Mouse (Mus musculus): Measurements from ENCODE around the gene Phb2.

Phb2 gene

DNA sequence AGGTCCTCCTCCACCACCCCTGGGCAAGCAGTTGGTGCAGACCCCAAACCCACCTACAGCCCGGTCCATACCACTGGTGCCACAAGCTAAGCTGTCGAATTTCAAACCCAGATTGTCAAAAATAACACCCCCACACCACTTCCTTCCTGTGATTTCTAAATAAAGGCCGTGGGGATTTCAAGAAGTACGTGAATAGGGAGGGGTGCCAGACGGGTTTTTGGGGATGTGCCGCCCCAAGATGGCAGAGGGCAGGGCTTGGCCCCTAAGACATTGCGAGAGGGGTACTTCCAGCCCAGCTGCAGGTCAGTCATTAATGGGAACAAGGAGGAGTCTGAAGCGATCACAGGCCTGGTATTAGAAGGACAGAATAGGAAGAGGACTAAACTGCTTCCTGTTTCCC, 11.4 kb downstream of the Phb2 start:
- peak; percentile 55 to 56 for DNase-seq

DNA sequence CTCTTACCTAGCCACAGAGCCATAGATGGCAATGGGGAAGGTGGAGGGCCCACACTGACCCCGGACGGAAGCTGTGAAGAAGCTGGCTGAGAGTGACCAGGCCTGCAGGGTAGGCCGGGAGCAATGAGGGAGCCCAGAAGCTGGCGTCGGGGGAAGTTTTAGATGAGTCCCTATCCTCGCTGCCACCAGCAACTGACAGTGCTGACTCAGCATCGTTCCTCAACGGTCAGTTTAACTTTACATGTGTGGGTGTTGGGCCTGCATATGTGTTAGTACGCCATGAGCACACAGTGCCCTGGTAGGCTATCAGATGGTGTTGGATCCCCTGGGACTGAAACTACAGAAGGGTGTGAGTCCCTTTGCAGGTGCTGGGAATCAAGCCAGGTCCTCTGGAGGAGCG, 12.3 kb downstream of the Phb2 start:
- no peak for DNase-seq

DNA sequence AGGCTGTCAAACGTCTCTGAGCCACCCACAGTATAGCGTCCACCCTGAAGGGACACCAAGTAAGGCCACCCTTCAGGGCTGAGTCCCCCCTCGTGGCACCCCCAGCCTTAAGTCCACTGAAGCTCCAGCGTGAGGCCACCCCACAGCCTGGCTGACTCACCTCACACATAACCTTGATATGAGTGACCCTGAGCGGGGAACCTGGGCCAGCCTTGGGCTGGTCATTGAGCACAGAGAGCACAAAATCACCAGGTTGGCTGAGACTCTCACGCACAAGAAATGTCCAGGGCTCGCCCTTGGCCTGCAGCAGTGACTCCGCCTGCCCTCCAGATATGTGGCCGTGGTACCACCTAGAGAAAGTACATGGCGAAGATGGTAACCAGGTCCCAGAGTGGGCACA, 16.5 kb downstream of the Phb2 start:
- no peak for DNase-seq

DNA sequence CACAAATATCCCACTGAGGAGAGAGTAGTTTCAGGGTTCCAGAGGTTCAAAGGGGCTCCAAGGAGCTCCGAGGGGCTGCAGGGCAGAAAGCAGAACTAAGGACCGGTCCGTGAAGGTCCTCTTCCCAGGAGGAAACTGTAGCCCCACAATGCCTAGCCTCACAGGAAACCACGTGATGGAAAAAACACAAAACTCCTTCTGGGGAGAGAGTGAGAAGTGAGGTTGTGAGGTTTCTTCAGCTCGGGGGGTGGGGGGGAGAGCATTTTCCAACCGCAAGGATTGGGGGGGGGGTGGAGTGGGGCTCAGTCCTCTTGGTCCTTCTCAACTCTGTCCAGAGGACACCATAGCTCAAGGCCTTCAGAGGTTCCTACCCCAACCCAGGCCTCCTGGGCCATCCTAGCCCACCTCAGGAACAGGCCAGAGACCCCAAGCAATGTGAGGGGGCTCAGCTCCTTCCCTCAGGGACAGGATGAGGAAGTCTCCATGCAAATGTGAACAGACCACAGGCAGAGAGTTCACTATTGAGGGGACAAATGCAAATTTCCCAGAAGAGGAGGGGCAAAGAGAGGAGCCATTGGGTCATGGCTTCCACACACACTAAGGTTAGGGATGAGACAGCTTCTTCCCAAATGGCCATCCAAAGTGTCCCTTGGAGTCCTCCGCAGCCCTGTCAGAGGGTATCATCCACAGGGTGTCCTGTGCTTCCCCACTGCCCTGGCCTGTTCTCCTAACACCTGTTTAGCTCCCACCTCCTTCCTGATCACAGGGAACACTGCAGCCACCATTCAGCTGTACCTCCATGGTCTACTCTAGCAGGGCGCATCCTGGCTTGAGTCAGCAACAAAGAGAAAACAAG, 17.9 kb downstream of the Phb2 start:
- peak; percentile 65 to 69 for DNase-seq

DNA sequence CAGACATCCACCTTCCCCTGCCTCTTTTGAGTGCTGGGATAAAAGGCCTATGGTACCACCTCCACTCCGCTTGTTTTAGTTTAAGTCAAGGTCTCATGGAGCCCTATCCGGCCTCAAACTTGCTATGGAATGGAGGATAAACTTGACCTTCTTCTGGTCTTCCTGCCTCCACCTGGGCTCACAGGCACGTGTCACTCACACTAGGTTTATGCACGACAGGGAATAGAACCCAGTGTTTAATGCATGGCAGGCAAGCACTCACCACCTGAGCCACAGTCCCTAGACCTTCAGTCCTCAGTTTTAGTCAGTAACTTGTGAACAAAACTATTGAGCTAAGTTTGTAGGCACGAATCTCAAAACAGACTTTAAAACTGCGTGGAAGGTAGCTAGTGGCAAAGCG, 18.9 kb downstream of the Phb2 start:
- DNase-seq: no peak

DNA sequence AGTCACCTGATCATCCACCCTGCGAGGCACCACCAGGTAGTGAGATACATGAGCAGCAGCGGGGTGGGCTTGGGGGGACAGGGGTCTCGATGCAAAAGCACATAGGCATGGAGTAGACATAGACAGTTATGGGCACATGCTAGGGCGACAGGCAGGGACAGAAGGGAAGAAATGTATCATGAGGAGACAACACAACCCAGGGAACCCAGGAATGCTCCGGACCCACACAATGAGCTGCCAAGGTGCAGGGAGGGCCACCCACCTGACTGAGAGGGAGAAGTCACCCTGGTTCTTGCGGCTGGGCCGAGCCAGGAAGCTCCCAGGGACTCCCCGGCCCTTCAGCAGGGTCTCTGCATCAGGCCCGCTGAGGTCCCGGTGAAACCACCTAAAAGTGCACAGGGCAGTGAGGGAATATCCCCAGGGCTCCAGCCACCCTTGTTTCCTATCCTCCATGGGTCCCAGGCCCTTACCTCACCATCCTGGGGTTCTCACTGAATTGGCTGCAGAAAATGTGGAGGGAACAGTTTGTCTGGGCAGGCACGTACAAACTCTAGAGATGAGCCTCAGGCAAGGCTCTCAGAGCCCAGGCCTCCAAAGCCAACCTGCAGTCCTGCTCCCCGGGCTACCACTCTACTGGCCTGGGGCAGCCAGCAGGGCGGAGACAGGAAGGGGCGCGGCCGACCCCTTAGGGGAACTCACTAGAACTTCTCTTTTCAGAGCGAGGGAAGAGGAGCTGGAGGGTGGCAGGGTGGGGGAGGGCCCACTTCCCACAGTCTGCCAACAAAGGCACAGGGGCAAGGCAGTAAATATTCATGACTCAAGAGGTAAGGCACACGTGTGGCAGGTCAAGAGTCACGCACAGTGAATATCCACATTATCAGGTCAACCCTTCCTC, 20.6 kb downstream of the Phb2 start:
- DNase-seq: peak; percentile 85 to 91

DNA sequence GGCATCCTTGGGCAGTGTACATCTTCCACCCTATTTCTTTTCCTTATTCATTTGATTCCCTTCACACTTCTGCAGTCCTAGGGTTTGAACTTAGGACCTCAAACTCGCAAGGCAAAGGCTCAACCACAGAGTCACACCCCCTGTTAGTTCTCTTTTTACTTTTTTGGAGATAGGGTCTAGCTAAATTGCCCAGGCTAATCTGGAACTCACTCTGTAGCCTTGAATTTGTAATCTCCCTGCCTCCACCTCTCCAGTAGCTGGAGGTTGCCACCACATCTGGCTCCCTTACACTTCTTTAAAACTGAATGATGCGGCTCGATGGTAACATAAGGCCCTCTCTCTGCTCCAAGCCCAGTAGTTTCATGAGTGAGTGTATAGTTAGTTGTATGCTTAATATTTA, 22.3 kb downstream of the Phb2 start:
- DNase-seq: no peak

DNA sequence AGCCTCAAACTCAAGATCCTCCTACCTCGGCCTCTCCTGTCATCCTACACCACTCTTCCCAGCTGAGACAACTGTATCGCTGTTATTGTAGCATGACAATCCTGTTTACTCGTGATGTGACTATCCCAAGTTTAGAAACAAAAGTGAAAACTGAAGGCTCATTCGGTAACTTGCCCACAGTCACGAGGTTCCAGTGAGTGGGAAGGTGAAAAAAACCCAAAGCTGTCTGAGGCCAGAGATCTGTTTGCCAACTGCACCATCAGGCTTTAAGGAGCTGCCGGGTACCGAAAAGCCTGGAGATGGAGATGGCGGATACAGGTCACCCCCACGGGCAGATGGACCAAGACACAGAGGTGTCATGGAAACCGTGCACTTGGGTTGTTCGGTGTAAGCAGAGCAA, 24.9 kb downstream of the Phb2 start:
- no peak for DNase-seq

DNA sequence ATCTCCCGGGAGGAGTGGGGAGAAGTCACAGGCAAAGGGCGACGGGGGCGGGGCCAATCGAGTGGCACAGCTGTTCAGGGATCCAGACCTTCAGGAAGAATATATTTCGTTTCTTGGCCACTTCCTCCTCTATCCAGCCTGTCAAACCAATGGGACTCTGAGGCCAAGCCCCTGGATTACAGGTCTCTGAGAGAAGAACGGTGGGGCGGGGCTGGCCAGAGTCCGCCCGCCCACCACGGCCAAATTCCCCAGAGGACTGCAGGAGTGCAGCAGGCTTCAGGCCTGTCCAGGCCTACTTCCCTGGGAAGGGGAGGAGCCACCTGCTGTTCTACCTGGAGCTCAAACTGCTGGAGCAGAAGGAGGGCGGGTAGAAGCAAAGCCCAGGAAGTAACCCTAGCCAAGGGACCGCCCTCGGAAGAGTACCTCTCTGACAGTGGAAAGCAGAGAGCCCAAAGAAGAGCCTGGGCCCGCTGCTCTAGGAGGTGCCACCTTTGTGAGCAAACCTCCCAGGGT, 26.4 kb downstream of the Phb2 start, which contains the start of gene Ptpn6:
Gene Ptpn6, minus strand, starts transcription at position 204 of the 513 bp plus-strand sequence.
- peak in 1 of 2 experiments; percentile 47 for DNase-seq

DNA sequence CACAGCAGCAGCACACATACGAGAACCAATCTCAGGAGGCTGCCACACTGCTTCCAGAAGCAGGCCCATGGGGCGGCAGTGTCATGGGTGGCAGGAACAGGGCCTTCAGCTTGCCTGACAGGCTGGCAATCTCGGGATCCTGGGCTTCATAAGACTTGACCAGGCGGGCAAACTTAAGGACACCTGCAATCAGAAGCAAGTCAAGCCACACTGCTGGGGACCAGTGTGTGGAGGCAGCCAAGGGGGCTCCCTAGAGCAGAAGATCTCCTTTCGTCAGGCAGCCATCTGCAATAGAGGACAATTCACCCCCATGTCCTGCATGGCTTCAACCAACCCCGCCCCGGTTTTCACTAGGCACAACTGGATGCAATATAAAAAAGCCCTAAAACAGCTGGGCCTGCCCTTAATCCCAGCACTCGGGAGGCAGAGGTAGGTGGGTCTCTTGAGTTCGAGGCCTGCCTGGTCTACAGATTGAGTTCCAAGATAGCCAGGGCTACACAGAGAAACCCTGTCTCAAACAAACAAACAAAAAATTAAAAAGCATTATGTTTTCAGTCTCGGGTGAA, 27.2 kb downstream of the Phb2 start:
- no peak for DNase-seq

DNA sequence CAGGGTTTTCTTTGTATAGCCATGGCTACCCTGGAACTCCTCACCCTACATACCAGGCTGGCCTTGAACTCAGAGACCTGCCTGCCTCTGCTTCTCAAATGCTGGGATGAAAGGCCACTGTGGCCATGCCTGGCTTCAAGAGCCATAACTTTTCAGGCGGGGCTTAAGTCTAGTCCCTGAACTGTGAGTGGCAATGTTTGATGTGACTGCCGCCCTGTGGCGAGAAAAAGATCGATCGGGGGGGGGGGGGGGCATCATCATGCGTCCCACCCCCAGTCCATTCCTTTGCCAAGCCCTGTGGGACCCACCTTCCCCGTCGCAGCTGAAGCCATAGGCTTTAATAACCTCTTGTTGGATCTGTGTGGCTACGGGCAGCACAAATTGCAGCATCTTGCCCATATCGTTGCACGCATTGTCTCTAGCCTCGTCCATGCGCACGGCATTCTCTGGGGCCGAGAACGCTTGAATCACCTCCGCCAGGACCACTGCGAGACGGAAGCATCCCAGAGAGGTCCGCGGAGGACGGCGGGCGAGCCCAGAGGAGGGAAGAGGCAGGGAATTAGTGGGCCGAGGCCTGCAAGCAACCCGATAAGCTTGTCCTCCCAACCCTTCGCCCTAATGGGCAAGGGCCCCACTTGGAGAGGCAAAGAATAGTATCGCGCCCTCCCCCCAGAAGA, 28.2 kb downstream of the Phb2 start:
- peak in 1 of 2 experiments; percentile 68 for DNase-seq

DNA sequence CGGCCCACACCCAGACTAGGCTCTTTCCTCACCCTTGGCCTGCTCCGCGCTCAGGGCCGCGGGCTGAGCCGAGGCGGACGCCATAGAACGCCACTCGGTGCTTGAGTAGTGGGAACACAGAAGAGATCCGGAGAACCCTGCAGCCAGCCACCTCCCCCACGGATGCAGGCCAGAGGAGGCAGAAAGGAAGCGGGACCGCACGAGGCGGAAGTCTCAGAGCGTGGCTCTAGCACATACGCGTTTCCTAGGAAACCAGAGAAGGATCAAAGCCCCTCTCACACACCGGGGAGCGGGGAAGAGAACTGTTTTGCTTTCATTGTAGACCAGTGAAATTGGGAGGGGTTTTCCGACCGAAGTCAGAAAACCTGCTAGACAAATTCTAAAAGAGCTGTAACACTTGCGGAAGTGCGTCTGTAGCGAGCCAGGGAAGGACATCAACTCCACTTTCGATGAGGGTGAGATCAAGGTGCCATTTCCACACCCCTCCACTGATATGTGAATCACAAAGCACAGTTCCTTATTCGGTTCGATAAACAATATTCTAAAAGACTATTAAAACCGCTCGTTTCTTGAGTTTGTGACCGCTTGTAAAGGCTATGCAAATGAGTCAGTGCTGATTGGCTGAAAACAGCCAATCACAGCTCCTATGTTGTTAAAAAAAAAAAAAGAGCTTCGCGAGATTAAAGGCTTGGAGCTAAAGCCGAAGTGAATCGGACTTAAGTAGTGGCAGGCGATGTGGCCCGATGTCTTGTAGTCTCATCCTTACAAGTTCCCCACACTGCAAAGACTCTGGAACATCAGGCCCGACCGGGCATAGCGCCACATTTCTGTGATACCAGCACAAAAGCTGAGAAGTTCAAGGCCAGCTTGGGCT, 29.0 kb downstream of the Phb2 start, which contains the start of gene Grcc10:
Gene Grcc10, minus strand, starts transcription at position 487 of the 874 bp plus-strand sequence.
- DNase-seq: peak; percentile 79 to 82

DNA sequence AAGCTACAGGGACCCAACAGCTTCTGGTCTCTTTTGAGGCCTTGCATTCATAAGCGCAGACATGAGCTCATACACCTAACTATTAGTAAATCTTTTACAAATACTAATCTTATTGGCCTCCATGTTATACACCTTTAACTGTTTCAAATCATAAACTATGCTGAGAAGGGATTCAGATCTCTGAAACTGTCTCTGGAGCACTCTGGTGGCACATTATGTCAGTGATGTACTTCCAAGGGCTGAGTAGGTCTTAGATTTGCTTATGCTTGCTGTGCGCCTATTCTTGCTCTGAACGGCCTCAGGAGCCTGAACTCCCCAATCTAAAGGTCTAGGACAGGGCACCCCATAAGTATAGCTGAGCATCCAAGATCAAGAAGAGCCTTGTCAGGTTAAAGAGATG, 29.7 kb downstream of the Phb2 start:
- no peak for DNase-seq

DNA sequence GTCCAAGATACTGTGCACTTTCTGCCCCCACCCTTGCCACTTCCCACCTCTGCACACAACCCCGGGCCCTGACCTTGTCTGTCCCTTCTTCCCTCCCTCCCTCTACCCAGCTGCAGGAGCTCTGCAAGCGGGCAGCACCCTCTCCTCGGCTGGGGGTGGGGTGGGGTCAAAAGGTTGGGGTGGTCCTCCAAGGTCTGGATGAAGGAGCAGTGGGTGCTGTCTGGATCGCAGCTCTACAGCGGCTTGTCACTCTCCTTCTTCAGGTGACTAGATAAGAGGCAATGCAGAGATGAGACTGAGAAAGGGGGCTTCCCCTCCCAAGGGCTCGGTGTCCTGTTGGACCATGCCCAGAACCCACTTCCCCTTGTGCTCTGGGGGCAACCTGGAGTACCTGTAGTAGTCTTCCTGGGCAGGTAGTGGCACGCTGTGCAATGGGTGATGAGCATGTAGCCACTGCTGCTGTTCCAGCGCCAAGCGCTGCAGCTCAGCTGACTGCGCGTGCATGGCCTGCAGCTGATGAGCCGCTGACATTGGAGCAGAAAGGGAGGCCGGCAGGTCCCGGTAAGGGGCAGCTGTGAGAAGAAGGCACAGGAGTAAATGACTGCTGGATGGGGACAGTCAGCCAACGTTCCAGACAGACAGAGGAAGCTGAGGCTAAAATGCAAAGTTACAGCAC, 30.8 kb downstream of the Phb2 start:
- no peak for DNase-seq

DNA sequence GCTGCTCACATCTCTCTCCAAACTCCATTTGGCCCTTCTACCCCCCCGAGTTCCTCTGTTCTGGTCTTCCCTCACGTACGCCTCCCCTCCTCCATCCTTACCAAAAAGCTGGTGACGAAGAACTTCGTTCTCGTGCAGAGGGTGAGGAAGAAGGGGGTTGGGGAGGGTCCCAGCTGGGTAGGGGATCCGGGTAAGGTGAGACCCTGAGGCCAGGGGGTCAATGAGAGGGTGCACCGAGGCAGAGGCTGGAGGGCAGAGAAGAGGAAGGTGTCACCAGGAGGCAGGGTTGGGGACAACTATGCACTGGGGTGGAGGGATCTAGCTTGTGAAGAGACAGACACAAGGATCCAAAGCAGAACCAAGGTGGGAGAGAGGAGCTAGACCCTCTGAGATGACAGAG, 31.5 kb downstream of the Phb2 start:
- no peak for DNase-seq

DNA sequence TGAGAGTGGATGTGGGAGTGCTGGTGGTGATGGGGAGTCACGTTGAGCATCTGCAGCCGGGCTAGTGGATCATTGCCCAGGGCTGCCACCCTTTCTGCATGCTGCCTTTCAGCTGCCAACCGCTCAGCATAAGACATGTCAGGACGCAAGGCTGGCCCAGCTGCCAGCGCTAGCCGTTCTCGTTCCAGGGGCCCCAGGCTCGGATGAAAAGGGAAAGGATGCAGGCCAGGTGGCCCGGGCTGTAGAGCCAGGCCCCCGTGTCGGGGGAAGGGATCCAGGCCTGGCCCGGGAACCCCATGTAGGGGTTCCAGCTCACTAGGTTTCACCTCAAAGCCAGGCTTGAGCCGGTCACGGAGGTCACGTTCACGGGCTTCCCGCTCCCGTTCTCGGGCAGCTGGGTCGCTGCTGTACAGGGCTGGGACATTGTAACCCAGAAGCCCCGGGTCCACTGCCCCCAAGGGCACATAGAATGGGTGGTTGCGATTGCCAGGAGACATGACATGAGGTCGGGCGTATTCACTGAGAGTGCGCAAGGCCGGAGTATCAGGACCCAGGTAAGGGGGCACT, 32.7 kb downstream of the Phb2 start:
- DNase-seq: no peak

DNA sequence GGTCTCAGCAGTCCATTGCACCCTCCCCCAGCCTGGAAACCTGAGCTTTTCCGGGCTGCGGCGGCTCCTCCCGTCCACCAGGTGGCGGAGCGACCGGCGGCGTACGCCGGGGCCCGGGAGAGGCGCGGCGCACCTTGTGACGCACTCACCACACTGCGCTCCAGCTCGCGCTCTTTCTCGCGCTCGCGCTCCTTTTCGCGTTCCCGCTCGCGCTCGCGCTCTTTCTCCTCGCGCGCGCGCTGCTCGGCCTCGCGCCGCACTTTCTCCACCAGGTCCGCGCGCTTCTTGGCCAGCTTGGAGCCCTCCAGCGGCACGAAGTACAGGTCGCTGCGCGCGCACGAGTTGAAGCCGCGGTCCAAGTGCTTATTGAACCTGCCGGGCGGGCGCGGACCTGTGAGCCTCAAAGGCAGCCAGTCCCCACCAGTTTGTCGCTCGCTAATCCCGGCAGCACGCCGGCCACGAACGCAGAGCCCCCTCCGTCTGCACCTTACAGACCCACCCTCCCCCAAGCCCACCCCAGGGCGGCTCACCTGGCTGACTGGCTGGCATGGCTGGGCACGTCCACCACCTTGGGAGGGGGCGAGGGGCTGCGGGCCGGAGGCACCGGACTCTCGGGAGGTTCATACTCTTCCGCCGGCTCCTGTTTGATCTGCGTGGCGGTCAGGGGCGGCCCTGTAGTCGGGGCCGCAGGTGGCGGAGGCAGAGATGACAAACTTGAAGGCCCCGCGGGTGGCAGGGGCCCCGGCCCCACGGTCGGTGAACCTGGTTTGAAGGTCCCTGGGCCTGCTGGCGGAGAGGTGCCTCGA, 33.6 kb downstream of the Phb2 start:
- DNase-seq: peak; percentile 89 to 93

DNA sequence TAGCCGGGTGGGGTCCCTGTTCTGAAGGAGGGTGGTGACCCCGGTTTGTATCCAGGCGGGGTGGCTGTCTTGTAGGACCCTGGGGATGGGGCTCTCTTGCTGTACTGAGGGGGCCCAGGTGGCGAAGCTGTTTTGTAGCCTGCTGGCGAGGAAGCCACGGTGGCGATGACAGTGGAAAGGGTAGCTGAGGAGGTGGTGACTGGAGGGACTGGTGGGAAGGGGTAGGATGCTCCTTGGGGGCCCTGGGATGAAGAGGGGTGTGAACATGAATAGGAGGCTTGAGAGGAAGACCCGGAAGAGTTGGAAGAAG, 34.1 kb downstream of the Phb2 start:
- DNase-seq: no peak

All from spleen, adult 18-20 months (tissue).